Mouse (Mus musculus) liver, embryonic 11.5 days (tissue): ENCODE data around the gene Gm11554. TPM values are rescaled to one million over a fixed set of nuclear protein-coding genes. Genes with fewer than 3 reads are reported as not detected.
"Not testable (repeated sequence)": the region's sequence is repeated elsewhere in the genome, so short reads cannot be mapped to it uniquely, and the experiment has no call there.

Experiments used
- ATAC-seq: fragments of 200-750 bp; cut with Nextera tagmentation; replicated peaks from 2 replicates; pipeline ENCODE4 v1.8.0; 2017; ENCODE audit warnings: moderate number of reproducible peaks, mild to moderate bottlenecking, moderate TSS enrichment, moderate library complexity; ENCODE audit not compliant: low FRiP score
- DNase-seq: peaks from one replicate; pipeline ENCODE4 v3.0.0-alpha.2; 2017; ENCODE audit warnings: low spot score
- H3K27ac ChIP-seq: fragments of 300-500 bp; sonication (generic); 2 replicates; pipeline ENCODE4 v1.5.1; 2014; ENCODE audit warnings: mild to moderate bottlenecking, low read depth, low read length, control low read depth
- H3K27me3 ChIP-seq: fragments of 300-500 bp; sonication (generic); replicated peaks from 2 replicates; pipeline ENCODE4 v1.6.1; 2014; ENCODE audit warnings: low read length, mixed read lengths; ENCODE audit not compliant: control insufficient read depth, insufficient read depth
- H3K36me3 ChIP-seq: fragments of 300-500 bp; sonication (generic); 2 replicates; pipeline ENCODE4 v1.6.1; 2014; ENCODE audit warnings: mild to moderate bottlenecking, low read length, moderate library complexity, mixed read lengths; ENCODE audit not compliant: control insufficient read depth, insufficient read depth
- H3K4me1 ChIP-seq: fragments of 300-500 bp; sonication (generic); replicated peaks from 2 replicates; pipeline ENCODE4 v1.6.1; 2014; ENCODE audit warnings: low read length, mixed read lengths; ENCODE audit not compliant: control insufficient read depth, insufficient read depth
- H3K4me2 ChIP-seq: fragments of 300-500 bp; sonication (generic); 2 replicates; pipeline ENCODE4 v1.6.1; 2014; ENCODE audit warnings: mild to moderate bottlenecking, control low read depth, moderate library complexity
- H3K4me3 ChIP-seq: fragments of 300-500 bp; sonication (generic); 2 replicates; pipeline ENCODE4 v1.5.1; 2014; ENCODE audit warnings: low read depth, low read length, control low read depth
- H3K9ac ChIP-seq: fragments of 300-500 bp; sonication (generic); 2 replicates; pipeline ENCODE4 v1.6.1; 2014; ENCODE audit warnings: low read depth, low read length, control low read depth
- H3K9me3 ChIP-seq: fragments of 300-500 bp; sonication (generic); 2 replicates; pipeline ENCODE4 v1.6.1; 2016; ENCODE audit warnings: low read length, inconsistent platforms, mixed read lengths; ENCODE audit not compliant: control insufficient read depth
- WGBS: fragments of 180-500 bp; shearing (Covaris S2); extraction: QIAGEN DNeasy Blood & Tissue Kit; methylation state at CpG from one replicate; pipeline ENCODE4 v1.1.7; 2014; 5-methylcytosine and 5-hydroxymethylcytosine counted together
- polyA plus RNA-seq: library from polyadenylated mRNA; unstranded; fragments of >200 nt; fragmentation: Nextera tagmentation; extraction: Ambion mirVana; gene quantifications from 2 replicates; pipeline ENCODE4 v1.2.1, GENCODE M21; 2014

Gm11554 gene
- polyA plus RNA-seq, 1 experiment from 2014 or later, result not detected

DNA sequence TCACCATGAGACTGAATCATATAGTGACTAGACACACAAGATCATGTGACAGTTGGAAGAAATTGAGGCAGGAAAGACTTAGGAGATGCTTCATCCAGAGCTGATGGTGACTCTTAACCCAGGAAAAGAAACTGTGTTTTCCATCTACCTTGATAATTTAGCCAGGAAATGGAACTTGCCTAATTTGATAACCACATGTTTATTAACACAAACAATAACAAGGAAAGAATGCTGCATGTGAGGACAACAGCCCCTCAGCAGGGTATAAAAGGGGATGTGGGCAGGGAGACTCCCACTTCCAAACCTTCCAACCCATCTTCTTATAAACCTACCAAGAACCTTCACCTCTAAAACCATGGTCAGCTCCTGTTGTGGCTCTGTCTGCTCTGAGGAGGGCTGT, 19.3 kb downstream of the Gm11554 start, which contains the start of gene Krtap4-9:
TSS of gene Krtap4-9 (plus strand) at position 301 of the 400 bp plus-strand sequence.
- not testable (repeated sequence) for H3K9me3 ChIP-seq, DNase-seq, H3K27me3 ChIP-seq, H3K27ac ChIP-seq, H3K36me3 ChIP-seq, H3K4me3 ChIP-seq, H3K9ac ChIP-seq, ATAC-seq, H3K4me2 ChIP-seq, H3K4me1 ChIP-seq

DNA sequence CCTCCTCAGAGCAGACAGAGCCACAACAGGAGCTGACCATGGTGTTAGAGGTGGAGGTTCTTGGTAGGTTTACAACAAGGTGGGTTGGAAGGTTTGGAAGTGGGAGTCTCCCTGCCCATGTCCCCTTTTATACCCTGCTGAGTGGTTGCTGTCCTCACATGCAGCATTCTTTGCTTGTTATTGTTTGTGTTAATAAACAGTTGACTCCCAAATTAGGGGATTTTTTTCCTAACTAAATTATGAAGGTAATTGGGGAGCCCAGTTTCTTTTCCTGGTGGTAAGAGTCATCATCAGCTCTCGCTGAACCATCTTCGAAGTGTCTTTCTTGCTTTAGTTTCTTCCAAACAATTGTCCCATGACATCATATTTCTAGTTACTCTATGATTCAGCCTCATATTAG, 23.6 kb downstream of the Gm11554 start, which contains the start of gene Krtap4-8:
TSS of gene Krtap4-8 (minus strand) at position 101 of the 400 bp plus-strand sequence.
- 90% methylated on average over 2 of the region's 2 CpGs for WGBS
- H3K9me3 ChIP-seq, result no peaks in the 10 kb centered on the region
- no peaks in the 10 kb centered on the region for H3K4me1 ChIP-seq
- no peak within 1 kb of the TSS for H3K4me3 ChIP-seq
- H3K4me2 ChIP-seq, result no peak within 1 kb of the TSS
- DNase-seq (no peak), ATAC-seq (no peak)
- no peaks in the 10 kb centered on the region for H3K36me3 ChIP-seq
- no peak within 1 kb of the TSS for H3K27ac ChIP-seq
- H3K27me3 ChIP-seq, result no peaks in the 10 kb centered on the region
- H3K9ac ChIP-seq, result no peak within 1 kb of the TSS

DNA sequence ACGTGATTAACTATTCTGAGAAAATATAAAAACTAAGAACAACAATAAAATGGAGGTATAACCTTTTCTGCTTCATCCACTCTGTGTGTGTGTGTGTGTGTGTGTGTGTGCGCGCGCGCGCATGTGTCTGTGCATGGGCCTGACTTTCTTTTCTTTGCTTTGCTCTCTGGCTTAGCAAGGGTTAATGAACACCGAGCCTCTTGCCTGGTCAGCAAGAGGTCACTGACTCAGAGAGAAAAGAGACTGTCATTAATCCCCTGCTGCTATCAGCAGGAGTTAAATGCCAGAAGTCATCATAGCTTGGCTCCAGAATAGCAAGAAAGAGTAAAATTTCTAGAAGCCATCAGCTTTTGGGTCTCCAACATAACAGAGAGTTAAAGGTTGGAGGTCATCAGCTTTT, 25.8 kb downstream of the Gm11554 start:
- Histone ChIP-seq H3K9ac (no peak overlapping the region), H3K4me2 (no peak overlapping the region), H3K36me3 (no peaks in the 10 kb centered on the region), H3K9me3 (no peaks in the 10 kb centered on the region), H3K4me3 (no peak overlapping the region), H3K4me1 (no peaks in the 10 kb centered on the region), H3K27ac (no peak overlapping the region), H3K27me3 (no peaks in the 10 kb centered on the region)
- ATAC-seq, result no peak
- DNase-seq, result no peak
- 68% methylated on average over 7 of the region's 7 CpGs for WGBS

DNA sequence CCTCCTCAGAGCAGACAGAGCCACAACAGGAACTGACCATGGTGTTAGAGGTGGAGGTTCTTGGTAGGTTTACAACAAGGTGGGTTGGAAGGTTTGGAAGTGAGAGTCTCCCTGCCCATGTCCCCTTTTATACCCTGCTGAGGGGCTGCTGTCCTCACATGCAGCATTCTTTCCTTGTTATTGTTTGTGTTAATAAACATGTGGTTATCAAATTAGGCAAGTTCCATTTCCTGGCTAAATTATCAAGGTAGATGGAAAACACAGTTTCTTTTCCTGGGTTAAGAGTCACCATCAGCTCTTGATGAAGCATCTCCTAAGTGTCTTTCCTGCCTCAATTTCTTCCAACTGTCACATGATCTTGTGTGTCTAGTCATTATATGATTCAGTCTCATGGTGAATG, 31.4 kb downstream of the Gm11554 start, which contains the start of gene Gm11595:
TSS of gene Gm11595 (minus strand) at position 101 of the 400 bp plus-strand sequence.
- H3K4me2 ChIP-seq, DNase-seq, H3K36me3 ChIP-seq, H3K9ac ChIP-seq, H3K27me3 ChIP-seq, H3K4me1 ChIP-seq, H3K4me3 ChIP-seq, H3K9me3 ChIP-seq, H3K27ac ChIP-seq, ATAC-seq: not testable (repeated sequence)

DNA sequence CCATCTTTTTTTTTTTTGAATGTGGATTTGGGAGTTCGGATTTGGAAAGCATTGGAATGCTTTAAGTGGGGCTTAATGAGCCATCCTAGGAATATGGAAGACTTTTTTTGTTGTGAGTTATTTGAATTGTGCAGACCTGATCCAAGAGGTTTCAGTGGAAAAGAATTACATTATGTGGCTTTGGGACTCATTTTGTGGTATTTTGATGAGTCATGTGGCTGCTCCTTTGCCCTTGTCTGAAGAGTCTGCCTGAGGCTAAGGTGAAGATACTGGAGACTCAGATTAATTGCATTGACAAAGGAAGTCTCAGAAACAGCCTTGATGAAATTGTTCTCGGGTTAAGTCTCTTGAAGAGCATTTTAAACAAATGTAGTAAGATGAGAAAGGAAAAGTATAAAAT, 35.8 kb downstream of the Gm11554 start:
- Histone ChIP-seq H3K4me1 (no peaks in the 10 kb centered on the region), H3K4me2 (no peak overlapping the region), H3K27ac (no peak overlapping the region), H3K9ac (no peak overlapping the region), H3K4me3 (no peak overlapping the region), H3K9me3 (no peaks in the 10 kb centered on the region), H3K36me3 (no peaks in the 10 kb centered on the region), H3K27me3 (no peaks in the 10 kb centered on the region)
- no peak for DNase-seq
- WGBS, result 64% methylated on average over 2 of the region's 2 CpGs
- no peak for ATAC-seq

DNA sequence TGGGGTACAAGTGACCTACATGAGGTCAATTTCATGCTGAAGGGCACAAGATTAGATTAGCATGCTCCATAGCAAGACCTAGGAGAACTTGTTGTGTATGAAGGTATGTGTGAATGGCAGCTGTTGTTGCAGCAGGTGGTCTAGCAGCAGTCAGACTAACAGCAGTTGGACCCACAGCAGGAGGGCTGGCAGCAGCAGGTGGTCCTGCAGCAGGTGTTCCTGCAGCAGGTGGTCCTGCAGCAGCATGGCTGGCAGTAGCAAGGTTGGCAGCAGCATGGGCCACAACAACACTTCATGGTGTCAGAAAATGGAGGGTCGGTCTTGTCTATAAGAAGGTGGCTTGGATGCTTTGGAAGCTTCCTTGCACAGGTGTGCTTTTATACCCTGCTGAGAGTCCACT, 45.4 kb downstream of the Gm11554 start:
- Histone ChIP-seq H3K9ac (no peak overlapping the region), H3K4me2 (no peak overlapping the region), H3K4me3 (no peak overlapping the region), H3K36me3 (no peaks in the 10 kb centered on the region), H3K27me3 (no peaks in the 10 kb centered on the region), H3K4me1 (no peaks in the 10 kb centered on the region), H3K27ac (no peak overlapping the region), H3K9me3 (no peaks in the 10 kb centered on the region)
- DNase-seq (no peak), ATAC-seq (no peak)
- 84% methylated on average over 1 of the region's 1 CpGs for WGBS

Other genes starting within 250 kb of the Gm11554 start
- gene Krtap3-2, start 247.6 kb downstream of the Gm11554 start, polyA plus RNA-seq, result not detected in 2 replicates
- gene Gm11939, start 245.0 kb downstream of the Gm11554 start, polyA plus RNA-seq, result not detected in 2 replicates
- not detected in 2 replicates for gene Krtap3-1, start 237.8 kb downstream of the Gm11554 start, polyA plus RNA-seq
- not detected in 2 replicates for gene Krtap1-5, start 223.4 kb downstream of the Gm11554 start, polyA plus RNA-seq
- not detected in 2 replicates for gene Krtap1-4, start 220.8 kb downstream of the Gm11554 start, polyA plus RNA-seq
- not detected in 2 replicates for gene Krtap1-3, start 213.1 kb downstream of the Gm11554 start, polyA plus RNA-seq
- gene Krtap9-3, start 206.3 kb downstream of the Gm11554 start, polyA plus RNA-seq, result not detected in 2 replicates
- not detected in 2 replicates for gene Gm11938, start 201.1 kb downstream of the Gm11554 start, polyA plus RNA-seq
- gene Gm11937, start 194.3 kb downstream of the Gm11554 start, polyA plus RNA-seq, result not detected in 2 replicates
- gene Krtap2-4, start 189.6 kb downstream of the Gm11554 start, polyA plus RNA-seq, result not detected in 2 replicates
- not detected in 2 replicates for gene Gm11562, start 184.0 kb downstream of the Gm11554 start, polyA plus RNA-seq
- gene Krtap4-1, start 176.2 kb downstream of the Gm11554 start, polyA plus RNA-seq, result not detected in 2 replicates
- gene Krtap4-2, start 169.4 kb downstream of the Gm11554 start, polyA plus RNA-seq, result not detected in 2 replicates
- gene Krtap4-7, start 160.4 kb downstream of the Gm11554 start, polyA plus RNA-seq, result not detected in 2 replicates
- gene Gm11555, start 154.2 kb downstream of the Gm11554 start, polyA plus RNA-seq, result not detected in 2 replicates
- not detected in 2 replicates for gene Gm11563, start 145.5 kb downstream of the Gm11554 start, polyA plus RNA-seq
- not detected in 2 replicates for gene Krtap4-6, start 138.5 kb downstream of the Gm11554 start, polyA plus RNA-seq
- gene Gm14190, start 113.7 kb downstream of the Gm11554 start, polyA plus RNA-seq, result not detected in 2 replicates
- gene Gm14180, start 70.2 kb downstream of the Gm11554 start, polyA plus RNA-seq, result not detected in 2 replicates
- not detected in 2 replicates for gene Gm11595, start 31.5 kb downstream of the Gm11554 start, polyA plus RNA-seq
- not detected in 2 replicates for gene Krtap4-8, start 23.7 kb downstream of the Gm11554 start, polyA plus RNA-seq
- gene Krtap4-9, start 19.2 kb downstream of the Gm11554 start, polyA plus RNA-seq, result not detected in 2 replicates
- gene Gm11596, start 11.0 kb downstream of the Gm11554 start, polyA plus RNA-seq, result not detected in 2 replicates
- not detected in 2 replicates for gene Gm11569, start 5.5 kb downstream of the Gm11554 start, polyA plus RNA-seq
- not detected in 2 replicates for gene Krtap4-13, start 5.4 kb upstream of the Gm11554 start, polyA plus RNA-seq
- gene Gm11564, start 11.2 kb upstream of the Gm11554 start, polyA plus RNA-seq, result not detected in 2 replicates
- not detected in 2 replicates for gene 2300003K06Rik, start 33.6 kb upstream of the Gm11554 start, polyA plus RNA-seq
- not detected in 2 replicates for gene Krtap4-16, start 47.2 kb upstream of the Gm11554 start, polyA plus RNA-seq
- gene Gm11568, start 53.5 kb upstream of the Gm11554 start, polyA plus RNA-seq, result not detected in 2 replicates
- not detected in 2 replicates for gene Gm11559, start 60.0 kb upstream of the Gm11554 start, polyA plus RNA-seq
- gene Krtap9-1, start 68.9 kb upstream of the Gm11554 start, polyA plus RNA-seq, result not detected in 2 replicates
- gene Gm11567, start 74.7 kb upstream of the Gm11554 start, polyA plus RNA-seq, result not detected in 2 replicates
- not detected in 2 replicates for gene Krtap31-1, start 103.5 kb upstream of the Gm11554 start, polyA plus RNA-seq
- not detected in 2 replicates for gene Gm11565, start 110.3 kb upstream of the Gm11554 start, polyA plus RNA-seq
- not detected in 2 replicates for gene Krtap31-2, start 131.8 kb upstream of the Gm11554 start, polyA plus RNA-seq
- gene Krtap9-5, start 144.0 kb upstream of the Gm11554 start, polyA plus RNA-seq, result not detected in 2 replicates
- not detected in 2 replicates for gene Krtap29-1, start 174.6 kb upstream of the Gm11554 start, polyA plus RNA-seq
- gene Krtap16-1, start 182.2 kb upstream of the Gm11554 start, polyA plus RNA-seq, result not detected in 2 replicates
- gene Krtap17-1, start 189.5 kb upstream of the Gm11554 start, polyA plus RNA-seq, result not detected in 2 replicates
- gene Krt33a, start 211.8 kb upstream of the Gm11554 start, polyA plus RNA-seq, result not detected in 2 replicates
- gene Krt33b, start 225.4 kb upstream of the Gm11554 start, polyA plus RNA-seq, result not detected in 2 replicates
- not detected in 2 replicates for gene Krt34, start 237.1 kb upstream of the Gm11554 start, polyA plus RNA-seq
- not detected in 2 replicates for gene Krt31, start 246.1 kb upstream of the Gm11554 start, polyA plus RNA-seq